Mouse (Mus musculus) brown adipose tissue, adult 24 weeks (tissue): Measurements from ENCODE around the gene Card10. TPM values are rescaled to one million over a fixed set of nuclear protein-coding genes. Genes with fewer than 3 reads are reported as not detected.
A peak's percentile ranks its signal among the peaks of the same experiment; 100 is the strongest.
"Not testable (repeated sequence)": the region's sequence is repeated elsewhere in the genome, so short reads cannot be mapped to it uniquely, and the experiment has no call there.

ENCODE experiments used
- H3K27ac ChIP-seq: fragments of 200-500 bp; replicated peaks from 2 replicates; pipeline ENCODE4 v1.5.1; 2012; ENCODE audit warnings: low read depth, mild to moderate bottlenecking, low read length
- H3K4me1 ChIP-seq: fragments of 200-500 bp; 2 replicates; pipeline ENCODE4 v1.6.1; 2012; ENCODE audit warnings: low read length, mixed read lengths; ENCODE audit not compliant: control insufficient read depth, insufficient read depth, insufficient read length
- H3K4me3 ChIP-seq: fragments of 200-500 bp; 2 replicates; pipeline ENCODE4 v1.5.1; 2012; ENCODE audit warnings: low read depth, mild to moderate bottlenecking, low read length, moderate library complexity; ENCODE audit not compliant: insufficient read depth
- polyA plus RNA-seq: library from polyadenylated mRNA; stranded (reverse); fragments of >200 nt; gene quantifications from 2 replicates; pipeline ENCODE4 v1.2.4, GENCODE M21; 2012; ENCODE audit not compliant: missing spikeins, insufficient read depth, insufficient read length

The Card10 gene
- polyA plus RNA-seq: 3.9 and 4.8 TPM in 2 replicates

- Histone ChIP-seq H3K4me1 (peaks cover 14% of the 10 kb centered on the region), H3K4me3 (peak within 1 kb of the TSS; percentile 88), H3K27ac (peak within 1 kb of the TSS; percentile 87)
Observed at GRCm38 (mm10) chr15:78802776-78803391, at the start of gene Card10. Card10 (minus strand) TSS chr15:78803042.

- no peak overlapping the region for H3K4me3 ChIP-seq
- H3K4me1 ChIP-seq: peaks cover 5% of the 10 kb centered on the region
- H3K27ac ChIP-seq: no peak overlapping the region
Observed at GRCm38 (mm10) chr15:78851505-78852153, 48.8 kb upstream of the Card10 start.

GRCm38 (mm10) chr15:78850944-78851343 is 48.1 kb upstream of the Card10 start:
- no peak overlapping the region for H3K27ac ChIP-seq

GRCm38 (mm10) chr15:78850059-78850824 is 47.4 kb upstream of the Card10 start:
- Histone ChIP-seq H3K4me3 (no peak overlapping the region), H3K4me1 (peaks cover 5% of the 10 kb centered on the region), H3K27ac (no peak overlapping the region)

More at GRCm38 (mm10) chr15:78850944-78851343, 48.1 kb upstream of the Card10 start:
- Histone ChIP-seq H3K4me1 (peaks cover 5% of the 10 kb centered on the region), H3K4me3 (no peak overlapping the region)

GRCm38 (mm10) chr15:78849485-78849884 is 46.6 kb upstream of the Card10 start:
- Histone ChIP-seq H3K4me1 (peaks cover 5% of the 10 kb centered on the region), H3K27ac (no peak overlapping the region), H3K4me3 (no peak overlapping the region)

- H3K4me1 ChIP-seq: peaks cover 5% of the 10 kb centered on the region
- H3K27ac ChIP-seq: no peak overlapping the region
- H3K4me3 ChIP-seq: no peak overlapping the region
Observed at GRCm38 (mm10) chr15:78848467-78848866, 45.6 kb upstream of the Card10 start.

- H3K4me3 ChIP-seq: peak overlapping the region; percentile 25
- not testable (repeated sequence) for H3K4me1 ChIP-seq, H3K27ac ChIP-seq
Observed at GRCm38 (mm10) chr15:78846805-78847204, 44.0 kb upstream of the Card10 start.

- Histone ChIP-seq H3K4me1 (peaks cover 7% of the 10 kb centered on the region), H3K27ac (peak overlapping the region; percentile 59; the same call in 1 of the 2 replicates), H3K4me3 (peak overlapping the region; percentile 95)
Observed at GRCm38 (mm10) chr15:78846352-78846751, 43.5 kb upstream of the Card10 start.

GRCm38 (mm10) chr15:78845867-78846266 is 43.0 kb upstream of the Card10 start:
- Histone ChIP-seq H3K4me1 (peaks cover 12% of the 10 kb centered on the region), H3K27ac (peak overlapping the region; percentile 59), H3K4me3 (peak overlapping the region; percentile 95)

GRCm38 (mm10) chr15:78845321-78845720 is 42.5 kb upstream of the Card10 start:
- Histone ChIP-seq H3K27ac (peak overlapping the region; percentile 59), H3K4me1 (peaks cover 18% of the 10 kb centered on the region), H3K4me3 (peak overlapping the region; percentile 95)

- H3K27ac ChIP-seq: peak overlapping the region; percentile 100
- H3K4me1 ChIP-seq: peaks cover 22% of the 10 kb centered on the region
- peak overlapping the region; percentile 95 for H3K4me3 ChIP-seq
Observed at GRCm38 (mm10) chr15:78844791-78845190, 41.9 kb upstream of the Card10 start.

GRCm38 (mm10) chr15:78843581-78844469 is 41.0 kb upstream of the Card10 start:
- Histone ChIP-seq H3K27ac (peak overlapping the region; percentile 100), H3K4me3 (peak overlapping the region; percentile 95)

GRCm38 (mm10) chr15:78842371-78843163 is 39.7 kb upstream of the Card10 start, which contains the start of gene Cdc42ep1:
Cdc42ep1 (plus strand) TSS chr15:78842624.
- Histone ChIP-seq H3K4me1 (peaks cover 21% of the 10 kb centered on the region), H3K27ac (peak within 1 kb of the TSS; percentile 100), H3K4me3 (peak within 1 kb of the TSS; percentile 95)

More at GRCm38 (mm10) chr15:78843581-78844469, 41.0 kb upstream of the Card10 start:
- peaks cover 23% of the 10 kb centered on the region for H3K4me1 ChIP-seq
